ENCODE assay signal across 18 mouse cellular contexts in genomic region chr5:147618243-147618642, GRCm38 (mm10).
DNase-seq lines count a peak whose midpoint lies in the region; ATAC-seq lines count a peak whose summit lies in the region.
"Had no signal": no experiment of that assay in that cellular context is flagged by ENCODE, and none has a peak within 500 bp of the region (broad histone marks: within the 10 kb centered on the region; RNA-seq: fewer than 3 reads in every experiment).

No protein-coding gene starts in this region.

- H3K27me3 ChIP-seq in kidney, embryonic 14.5 days (ENCODE audit: control insufficient read depth, insufficient read depth, low read length) = no peaks in the 10 kb centered on the region
- H3K27me3 ChIP-seq in kidney, embryonic 15.5 days = no peaks in the 10 kb centered on the region
- no peaks in the 10 kb centered on the region for H3K27me3 ChIP-seq in midbrain, embryonic 14.5 days (ENCODE audit: control insufficient read depth, insufficient read depth, low read length)
- H3K27me3 ChIP-seq: forebrain, embryonic 13.5 days; limb, embryonic 15.5 days; liver, embryonic 15.5 days; stomach, embryonic 15.5 days had no signal

- H3K9me3 ChIP-seq in kidney, embryonic 14.5 days (ENCODE audit: control insufficient read depth, low read length) = no peaks in the 10 kb centered on the region
- no peaks in the 10 kb centered on the region for H3K9me3 ChIP-seq in kidney, embryonic 15.5 days (replicated peaks)
- no peaks in the 10 kb centered on the region for H3K9me3 ChIP-seq in midbrain, embryonic 14.5 days (ENCODE audit: control insufficient read depth, low read length)
- H3K9me3 ChIP-seq: forebrain, embryonic 13.5 days; limb, embryonic 15.5 days; liver, embryonic 15.5 days; stomach, embryonic 15.5 days had no signal

- WGBS in kidney, embryonic 14.5 days = 77% methylated on average over 10 of the region's 10 CpGs
- WGBS in kidney, embryonic 15.5 days = 66% methylated on average over 10 of the region's 10 CpGs
- WGBS in midbrain, embryonic 14.5 days = 85% methylated on average over 10 of the region's 10 CpGs

- no peak overlapping the region for H3K4me2 ChIP-seq in kidney, embryonic 14.5 days (replicated peaks; ENCODE audit: low read depth, low read length)
- H3K4me2 ChIP-seq in kidney, embryonic 15.5 days = no peak overlapping the region
- no peak overlapping the region for H3K4me2 ChIP-seq in midbrain, embryonic 14.5 days (ENCODE audit: low read length)
- H3K4me2 ChIP-seq: forebrain, embryonic 13.5 days; limb, embryonic 15.5 days; liver, embryonic 15.5 days; stomach, embryonic 15.5 days had no signal

- H3K27ac ChIP-seq in kidney, embryonic 14.5 days (ENCODE audit: low read depth, low read length) = no peak overlapping the region
- H3K27ac ChIP-seq in kidney, embryonic 15.5 days = peak overlapping the region; percentile 32; the same call in 1 of the 2 replicates
- no peak overlapping the region for H3K27ac ChIP-seq in midbrain, embryonic 14.5 days (replicated peaks; ENCODE audit: low read depth, low read length)
- H3K27ac ChIP-seq: forebrain, embryonic 13.5 days; limb, embryonic 15.5 days; liver, embryonic 15.5 days; stomach, embryonic 15.5 days had no signal

- DNase-seq in heart, adult 18-20 months = peak; percentile 34 to 68
- DNase-seq in heart, postnatal 4 days = no peak
- peak; percentile 36 for DNase-seq in kidney, adult 18-20 months
- DNase-seq in kidney, postnatal 36 days = peak; percentile 50 to 61
- DNase-seq in midbrain, embryonic 14.5 days = no peak
- no peak for DNase-seq in right cerebral cortex, postnatal 36 days (ENCODE audit: low spot score in 2 of 2)
- DNase-seq: cerebellum, adult 9-11 months; gastrocnemius, postnatal 36 days; right cerebral cortex, postnatal 25 days; thymus, adult 2 months had no signal

- H3K4me3 ChIP-seq in kidney, embryonic 14.5 days (ENCODE audit: low read length) = no peak overlapping the region
- H3K4me3 ChIP-seq in kidney, embryonic 15.5 days (replicated peaks) = no peak overlapping the region
- no peak overlapping the region for H3K4me3 ChIP-seq in midbrain, embryonic 14.5 days (replicated peaks; ENCODE audit: low read depth, low read length)
- H3K4me3 ChIP-seq: forebrain, embryonic 13.5 days; limb, embryonic 15.5 days; liver, embryonic 15.5 days; stomach, embryonic 15.5 days had no signal

- H3K36me3 ChIP-seq in kidney, embryonic 14.5 days (ENCODE audit: control insufficient read depth, insufficient read depth, low read length) = no peaks in the 10 kb centered on the region
- H3K36me3 ChIP-seq in kidney, embryonic 15.5 days = no peaks in the 10 kb centered on the region
- no peaks in the 10 kb centered on the region for H3K36me3 ChIP-seq in midbrain, embryonic 14.5 days (ENCODE audit: control insufficient read depth, insufficient read depth, low read length)
- H3K36me3 ChIP-seq: limb, embryonic 15.5 days; liver, embryonic 15.5 days; stomach, embryonic 15.5 days had no signal

- ATAC-seq in kidney, embryonic 14.5 days (ENCODE audit: low FRiP score, low TSS enrichment) = no peak
- ATAC-seq in kidney, embryonic 15.5 days (replicated peaks; ENCODE audit: low FRiP score) = no peak
- ATAC-seq in midbrain, embryonic 14.5 days (ENCODE audit: low FRiP score, low TSS enrichment) = no peak
- ATAC-seq: forebrain, embryonic 13.5 days; hindbrain, embryonic 16.5 days; intestine, embryonic 16.5 days had no signal

- H3K9ac ChIP-seq in kidney, embryonic 14.5 days (ENCODE audit: low read depth, low read length) = no peak overlapping the region
- no peak overlapping the region for H3K9ac ChIP-seq in kidney, embryonic 15.5 days
- no peak overlapping the region for H3K9ac ChIP-seq in midbrain, embryonic 14.5 days (replicated peaks; ENCODE audit: low read length)
- H3K9ac ChIP-seq: forebrain, embryonic 13.5 days; limb, embryonic 15.5 days; liver, embryonic 15.5 days; stomach, embryonic 15.5 days had no signal

- no peaks in the 10 kb centered on the region for H3K4me1 ChIP-seq in kidney, embryonic 14.5 days (ENCODE audit: control insufficient read depth, insufficient read depth, low read length)
- H3K4me1 ChIP-seq in kidney, embryonic 15.5 days = peaks cover 6% of the 10 kb centered on the region
- no peaks in the 10 kb centered on the region for H3K4me1 ChIP-seq in midbrain, embryonic 14.5 days (ENCODE audit: control insufficient read depth, insufficient read depth, low read length)
- H3K4me1 ChIP-seq: forebrain, embryonic 13.5 days; liver, embryonic 15.5 days; stomach, embryonic 15.5 days had no signal

Comparison
In these comparisons a context has a peak if more than half of its experiments do, and no peak if none do; other contexts are left out.
1. DNase-seq: peak in heart, adult 18-20 months (2 of 2), kidney, adult 18-20 months (single experiment) and kidney, postnatal 36 days (2 of 2); none in heart, postnatal 4 days (single experiment), midbrain, embryonic 14.5 days (single experiment) and right cerebral cortex, postnatal 36 days (0 of 2).